Mouse (Mus musculus) kidney, postnatal 0 days (tissue): ENCODE measurements around the gene Gabpb1. TPM values are rescaled to one million over a fixed set of nuclear protein-coding genes. Genes with fewer than 3 reads are reported as not detected.

Source experiments
- ATAC-seq: fragments of 200-750 bp; cut with Nextera tagmentation; replicated peaks from 2 replicates; pipeline ENCODE4 v1.8.0; 2017; ENCODE audit warnings: low read depth, moderate number of reproducible peaks, moderate TSS enrichment, moderate library complexity; ENCODE audit not compliant: low FRiP score
- DNase-seq: peaks from one replicate; pipeline ENCODE4 v3.0.0-alpha.2; 2016; ENCODE audit warnings: low spot score
- H3K27ac ChIP-seq: fragments of 300-500 bp; sonication (generic); 2 replicates; pipeline ENCODE4 v1.5.1; 2014; ENCODE audit warnings: mild to moderate bottlenecking
- H3K27me3 ChIP-seq: fragments of 300-500 bp; sonication (generic); 2 replicates; pipeline ENCODE4 v1.6.1; 2014; ENCODE audit warnings: low read length, mixed read lengths; ENCODE audit not compliant: insufficient read depth
- H3K36me3 ChIP-seq: fragments of 300-500 bp; sonication (generic); 2 replicates; pipeline ENCODE4 v1.6.1; 2014; ENCODE audit warnings: low read length, mixed read lengths; ENCODE audit not compliant: insufficient read depth
- H3K4me1 ChIP-seq: fragments of 300-500 bp; sonication (generic); replicated peaks from 2 replicates; pipeline ENCODE4 v1.6.1; 2014; ENCODE audit warnings: antibody characterized with exemption, low read length, mixed read lengths; ENCODE audit not compliant: insufficient read depth
- H3K4me2 ChIP-seq: fragments of 300-500 bp; sonication (generic); 2 replicates; pipeline ENCODE4 v1.6.1; 2014; ENCODE audit warnings: mild to moderate bottlenecking, low read length, moderate library complexity, mixed read lengths
- H3K4me3 ChIP-seq: fragments of 300-500 bp; sonication (generic); replicated peaks from 2 replicates; pipeline ENCODE4 v1.5.1; 2014; ENCODE audit warnings: low read depth, low read length
- H3K9ac ChIP-seq: fragments of 300-500 bp; sonication (generic); 2 replicates; pipeline ENCODE4 v1.6.1; 2014; ENCODE audit warnings: low read depth, low read length
- H3K9me3 ChIP-seq: fragments of 300-500 bp; sonication (generic); replicated peaks from 2 replicates; pipeline ENCODE4 v1.6.1; 2016; ENCODE audit warnings: low read length, inconsistent platforms, mixed read lengths
- CTCF ChIP-seq: IDR thresholded peaks from 2 replicates; pipeline ENCODE4 v1.5.1; 2016; ENCODE audit warnings: antibody characterized with exemption, low read depth, mild to moderate bottlenecking, moderate library complexity
- WGBS: fragments of 180-500 bp; shearing (Covaris S2); extraction: QIAGEN DNeasy Blood & Tissue Kit; methylation state at CpG from one replicate; pipeline ENCODE4 v1.1.7; 2014; 5-methylcytosine and 5-hydroxymethylcytosine counted together
- polyA plus RNA-seq: library from polyadenylated mRNA; unstranded; fragments of >200 nt; fragmentation: Nextera tagmentation; extraction: Ambion mirVana; gene quantifications from 2 replicates; pipeline ENCODE4 v1.2.1, GENCODE M21; 2015

Gene Gabpb1
- polyA plus RNA-seq, 1 experiment from 2014 or later: 36.7 TPM

- Histone ChIP-seq H3K4me1 (no peaks in the 10 kb centered on the region), H3K27me3 (no peaks in the 10 kb centered on the region), H3K4me2 (no peak overlapping the region), H3K9me3 (no peaks in the 10 kb centered on the region), H3K27ac (no peak overlapping the region), H3K9ac (no peak overlapping the region), H3K4me3 (no peak overlapping the region), H3K36me3 (no peaks in the 10 kb centered on the region)
- TF ChIP-seq CTCF: no peak
- DNase-seq: no peak
- 86% methylated on average over 6 of the region's 6 CpGs for WGBS
- ATAC-seq: no peak
Observed at GRCm38 (mm10) chr2:126695285-126695684, 19.1 kb upstream of the Gabpb1 start.

GRCm38 (mm10) chr2:126691290-126691689 lies 15.2 kb upstream of the Gabpb1 start:
- no peak overlapping the region for H3K27ac ChIP-seq
- no peak overlapping the region for H3K4me2 ChIP-seq
- no peak overlapping the region for H3K9ac ChIP-seq
- H3K36me3 ChIP-seq: no peaks in the 10 kb centered on the region
- no peak for DNase-seq
- no peak for ATAC-seq
- no peaks in the 10 kb centered on the region for H3K4me1 ChIP-seq
- WGBS: 77% methylated on average over 3 of the region's 3 CpGs
- no peaks in the 10 kb centered on the region for H3K9me3 ChIP-seq
- no peak overlapping the region for H3K4me3 ChIP-seq
- no peaks in the 10 kb centered on the region for H3K27me3 ChIP-seq
- TF ChIP-seq CTCF: no peak

- 84% methylated on average over 1 of the region's 1 CpGs for WGBS
- Histone ChIP-seq H3K9ac (no peak overlapping the region), H3K9me3 (no peaks in the 10 kb centered on the region), H3K4me1 (no peaks in the 10 kb centered on the region), H3K4me2 (no peak overlapping the region), H3K27ac (peak overlapping the region; percentile 19; the same call in 1 of the 2 replicates), H3K4me3 (no peak overlapping the region), H3K36me3 (no peaks in the 10 kb centered on the region), H3K27me3 (no peaks in the 10 kb centered on the region)
- no peak for TF ChIP-seq CTCF
- ATAC-seq (no peak), DNase-seq (no peak)
Observed at GRCm38 (mm10) chr2:126682937-126683336, 6.8 kb upstream of the Gabpb1 start.

- H3K4me1 ChIP-seq: no peaks in the 10 kb centered on the region
- H3K4me3 ChIP-seq: no peak overlapping the region
- H3K27ac ChIP-seq: peak overlapping the region; percentile 42; the same call in 1 of the 2 replicates
- TF ChIP-seq CTCF: no peak
- no peak overlapping the region for H3K9ac ChIP-seq
- H3K9me3 ChIP-seq: no peaks in the 10 kb centered on the region
- H3K36me3 ChIP-seq: no peaks in the 10 kb centered on the region
- H3K27me3 ChIP-seq: no peaks in the 10 kb centered on the region
- ATAC-seq: no peak
- 65% methylated on average over 2 of the region's 2 CpGs for WGBS
- DNase-seq: peak; percentile 70
- H3K4me2 ChIP-seq: no peak overlapping the region
Observed at GRCm38 (mm10) chr2:126682333-126682732, 6.2 kb upstream of the Gabpb1 start.

- H3K9me3 ChIP-seq: no peaks in the 10 kb centered on the region
- 83% methylated on average over 1 of the region's 1 CpGs for WGBS
- TF ChIP-seq CTCF: no peak
- DNase-seq: no peak
- no peak overlapping the region for H3K4me2 ChIP-seq
- H3K27ac ChIP-seq: no peak overlapping the region
- H3K4me3 ChIP-seq: no peak overlapping the region
- ATAC-seq: no peak
- peaks cover 7% of the 10 kb centered on the region for H3K4me1 ChIP-seq
- H3K36me3 ChIP-seq: no peaks in the 10 kb centered on the region
- H3K27me3 ChIP-seq: no peaks in the 10 kb centered on the region
- no peak overlapping the region for H3K9ac ChIP-seq
Observed at GRCm38 (mm10) chr2:126677366-126677765, 1.2 kb upstream of the Gabpb1 start.

- peak overlapping the region; percentile 100 for H3K27ac ChIP-seq
- peak overlapping the region; percentile 99 for H3K4me3 ChIP-seq
- H3K36me3 ChIP-seq: no peaks in the 10 kb centered on the region
- peak overlapping the region; percentile 100 for H3K9ac ChIP-seq
- peak overlapping the region; percentile 83 for H3K4me2 ChIP-seq
- peaks cover 10% of the 10 kb centered on the region for H3K4me1 ChIP-seq
- H3K27me3 ChIP-seq: no peaks in the 10 kb centered on the region
- DNase-seq (peak; percentile 96), ATAC-seq (peak; percentile 85)
- TF ChIP-seq CTCF: no peak
- H3K9me3 ChIP-seq: no peaks in the 10 kb centered on the region
- 1% methylated on average over 94 of the region's 99 CpGs for WGBS
Observed at GRCm38 (mm10) chr2:126675169-126676121, 692 bp downstream of the Gabpb1 start.
